Mouse (Mus musculus) kidney, adult 2 months (tissue): ENCODE measurements around the gene Slfn9.

ENCODE experiments used
- CTCF ChIP-seq: fragments of 200-500 bp; conservative IDR thresholded peaks from 2 replicates; pipeline ENCODE4 v1.5.1; 2011; ENCODE audit warnings: low read depth, mild to moderate bottlenecking, control low read depth, low read length, moderate library complexity, mixed read lengths; ENCODE audit not compliant: insufficient read depth, insufficient read length
- POLR2A ChIP-seq: fragments of 200-500 bp; IDR thresholded peaks from one replicate; pipeline ENCODE4 v1.6.1; 2011; ENCODE audit warnings: low read depth, low read length, control low read depth

DNA sequence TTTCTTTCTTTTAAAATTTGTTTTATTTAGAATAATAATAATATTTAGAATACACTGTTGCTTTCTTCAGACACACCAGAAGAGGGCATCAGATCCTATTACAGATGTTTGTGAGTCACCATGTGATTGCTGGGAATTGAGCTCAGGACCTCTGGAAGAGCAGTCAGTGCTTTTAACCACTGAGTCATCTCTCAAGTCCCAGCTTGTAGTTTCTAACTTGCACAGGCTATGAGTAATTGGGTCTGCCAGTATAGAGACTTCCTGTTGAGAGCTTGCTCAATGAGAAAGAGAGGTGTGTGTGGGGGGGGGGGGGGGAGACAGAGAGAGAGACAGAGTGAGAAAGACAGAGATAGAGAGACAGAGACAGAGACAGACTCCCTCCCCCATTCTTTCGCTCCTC lies 47.5 kb upstream of the Slfn9 start:
- TF ChIP-seq CTCF (no peak), POLR2A (no peak)
